Mouse (Mus musculus): Measurements from ENCODE around the gene Fbxw9. TPM values are rescaled to one million over a fixed set of nuclear protein-coding genes. Genes with fewer than 3 reads are reported as not detected.

Gene Fbxw9
- total and polyA plus RNA-seq, 3 experiments, result 10.6 to 13.9 TPM; not detected in 1

DNA sequence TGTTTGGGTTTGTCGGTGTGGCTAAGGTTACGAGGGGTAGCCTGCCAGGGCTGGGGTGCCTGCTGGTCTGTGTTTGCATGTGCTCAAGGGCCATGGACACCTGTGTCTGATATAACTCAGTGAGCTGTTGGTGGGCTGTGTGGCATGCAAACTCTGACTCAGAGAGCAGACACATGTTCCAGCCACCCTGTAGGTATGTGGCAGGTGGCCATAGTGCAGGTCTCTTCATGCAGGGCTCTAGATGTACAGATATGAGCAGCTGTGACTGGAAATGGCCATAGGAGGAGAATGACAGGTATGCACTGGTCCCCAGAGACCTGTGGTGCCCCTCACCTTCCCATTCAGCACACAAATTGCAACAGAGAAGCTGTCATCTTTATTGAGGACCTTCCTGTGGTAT lies 7.3 kb downstream of the Fbxw9 start:
- Histone ChIP-seq H3K79me2 (ENCODE audit: control insufficient read depth, insufficient read depth, low read length, poor library complexity) (peaks cover 5% of the 10 kb centered on the region), H3K36me3 (ENCODE audit: control insufficient read depth in 1 of 2, insufficient read depth in 2 of 2, low read length in 2 of 2) (peaks cover 0 to 8% of the 10 kb centered on the region in 2 experiments; a peak in 3 of 4 replicates), H3K9me3 (replicated peaks; ENCODE audit: insufficient read depth, low read length) (no peaks in the 10 kb centered on the region), H3K27me3 (ENCODE audit: control insufficient read depth in 1 of 2, insufficient read depth in 2 of 2, low read length in 2 of 2) (no peaks in the 10 kb centered on the region), H3K9ac (ENCODE audit: control insufficient read depth, low read depth, low read length, poor library complexity, severe bottlenecking) (no peak overlapping the region), H3K4me3 (ENCODE audit: control insufficient read depth in 1 of 2, insufficient read depth in 1 of 2, low read depth in 2 of 2, low read length in 2 of 2) (no peak overlapping the region), H3K27ac (ENCODE audit: control insufficient read depth, low read depth, low read length) (no peak overlapping the region), H3K4me1 (ENCODE audit: control insufficient read depth in 1 of 2, insufficient read depth in 2 of 2, low read length in 2 of 2) (peaks cover 2 to 9% of the 10 kb centered on the region in 2 experiments; a peak in 3 of 4 replicates)
- TF ChIP-seq RAD21 (IDR thresholded peaks at IDR 0.05; ENCODE audit: low read depth, low read length), result no peak
- TF ChIP-seq UBTF (IDR thresholded peaks at IDR 0.05; ENCODE audit: borderline replicate concordance, insufficient read depth, low read depth, low read length), result no peak
- TF ChIP-seq SMC3 (IDR thresholded peaks at IDR 0.05; ENCODE audit: low read depth, low read length), result no peak
- no peak for TF ChIP-seq BHLHE40 (IDR thresholded peaks at IDR 0.05; ENCODE audit: borderline replicate concordance, low read depth, low read length)
- TF ChIP-seq RCOR1 (IDR thresholded peaks at IDR 0.05; ENCODE audit: low read depth, low read length), result no peak
- TF ChIP-seq CTCF (IDR thresholded peaks at IDR 0.05 in 2 of 3, conservative IDR thresholded peaks at IDR 0.05 in 1 of 3; ENCODE audit: control insufficient read depth in 1 of 3, insufficient read depth in 1 of 3, low read depth in 2 of 3, low read length in 3 of 3, poor library complexity in 1 of 3, severe bottlenecking in 1 of 3), result no peak
- TF ChIP-seq SIN3A (IDR thresholded peaks at IDR 0.05; ENCODE audit: low read length), result no peak
- TF ChIP-seq GATA1 (IDR thresholded peaks at IDR 0.05; ENCODE audit: low read depth, low read length), result no peak
- TF ChIP-seq USF1 (IDR thresholded peaks at IDR 0.05; ENCODE audit: low read depth, low read length), result no peak
- no peak for TF ChIP-seq MAFK (IDR thresholded peaks at IDR 0.05; ENCODE audit: borderline replicate concordance, low read depth, low read length)
- TF ChIP-seq POLR2AphosphoS5 (IDR thresholded peaks at IDR 0.05; ENCODE audit: borderline replicate concordance, low read depth, low read length), result no peak
- TF ChIP-seq ZC3H11A (IDR thresholded peaks at IDR 0.05; ENCODE audit: low read depth, low read length), result no peak
- TF ChIP-seq POLR2AphosphoS2 (IDR thresholded peaks at IDR 0.05; ENCODE audit: low read length), result no peak
- no peak for TF ChIP-seq MXI1 (IDR thresholded peaks at IDR 0.05; ENCODE audit: low read depth, low read length)
- no peak for TF ChIP-seq USF2 (IDR thresholded peaks at IDR 0.05; ENCODE audit: borderline replicate concordance in 1 of 2, insufficient read depth in 1 of 2, low read depth in 1 of 2, low read length in 2 of 2)
- no peak for TF ChIP-seq KAT2A (conservative IDR thresholded peaks at IDR 0.05; ENCODE audit: low read depth, low read length)
- no peak for TF ChIP-seq E2F4 (IDR thresholded peaks at IDR 0.05; ENCODE audit: borderline replicate concordance, low read depth, low read length)
- no peak for TF ChIP-seq NRF1 (IDR thresholded peaks at IDR 0.05; ENCODE audit: insufficient read depth, low read depth, low read length, poor library complexity, severe bottlenecking)
- TF ChIP-seq ETS1 (IDR thresholded peaks at IDR 0.05; ENCODE audit: low read depth, low read length), result no peak
- no peak for DNase-seq (ENCODE audit: low read depth, low spot score)

GRCm38 (mm10) chr8:85067982-85068381 lies 8.1 kb downstream of the Fbxw9 start, which contains the start of gene Gm5741:
Gm5741 (minus strand) TSS chr8:85067982.
- Histone ChIP-seq H3K79me2 (ENCODE audit: control insufficient read depth, insufficient read depth, low read length, poor library complexity) (peaks cover 9% of the 10 kb centered on the region), H3K36me3 (ENCODE audit: control insufficient read depth in 1 of 2, insufficient read depth in 2 of 2, low read length in 2 of 2) (peaks cover 0 to 8% of the 10 kb centered on the region in 2 experiments; a peak in 3 of 4 replicates), H3K4me3 (ENCODE audit: control insufficient read depth in 1 of 2, insufficient read depth in 1 of 2, low read depth in 2 of 2, low read length in 2 of 2) (no peak within 1 kb of the TSS), H3K27me3 (ENCODE audit: control insufficient read depth in 1 of 2, insufficient read depth in 2 of 2, low read length in 2 of 2) (no peaks in the 10 kb centered on the region), H3K9ac (ENCODE audit: control insufficient read depth, low read depth, low read length, poor library complexity, severe bottlenecking) (no peak within 1 kb of the TSS), H3K27ac (ENCODE audit: control insufficient read depth, low read depth, low read length) (no peak within 1 kb of the TSS), H3K4me1 (ENCODE audit: control insufficient read depth in 1 of 2, insufficient read depth in 2 of 2, low read length in 2 of 2) (peaks cover 2 to 10% of the 10 kb centered on the region in 2 experiments; a peak in 3 of 4 replicates), H3K9me3 (replicated peaks; ENCODE audit: insufficient read depth, low read length) (no peaks in the 10 kb centered on the region)
- DNase-seq (ENCODE audit: low read depth, low spot score), result no peak
- TF ChIP-seq ZKSCAN1 (IDR thresholded peaks at IDR 0.05; ENCODE audit: low read depth, low read length) (no peak), HCFC1 (IDR thresholded peaks at IDR 0.05; ENCODE audit: low read depth, low read length) (no peak), NRF1 (IDR thresholded peaks at IDR 0.05; ENCODE audit: insufficient read depth, low read depth, low read length, poor library complexity, severe bottlenecking) (no peak), ZMIZ1 (IDR thresholded peaks at IDR 0.05; ENCODE audit: low read depth, low read length) (no peak), EP300 (IDR thresholded peaks at IDR 0.05; ENCODE audit: low read depth in 1 of 2, low read length in 2 of 2) (no peak), POLR2AphosphoS2 (IDR thresholded peaks at IDR 0.05; ENCODE audit: low read length) (no peak), ETS1 (IDR thresholded peaks at IDR 0.05; ENCODE audit: low read depth, low read length) (no peak), TCF12 (IDR thresholded peaks at IDR 0.05; ENCODE audit: low read depth, low read length) (no peak)
